Mouse (Mus musculus) hindbrain, embryonic 14.5 days (tissue): ENCODE measurements at regions not wholly inside any gene's neighbourhood (a gene's known extent, or its start where the extent isn't known, plus 50 kb on each side); places are given as distances from the start of the nearest gene placed in this dataset.
"Not testable (repeated sequence)": the region's sequence is repeated elsewhere in the genome, so short reads cannot be mapped to it uniquely, and the experiment has no call there.

ENCODE experiments used
- ATAC-seq: fragments of 200-750 bp; cut with Nextera tagmentation; 2 replicates; pipeline ENCODE4 v1.8.0; 2017; ENCODE audit warnings: moderate number of reproducible peaks, mild to moderate bottlenecking, moderate TSS enrichment, moderate library complexity; ENCODE audit not compliant: low FRiP score
- DNase-seq: peaks from one replicate; pipeline ENCODE4 v3.0.0-alpha.2; 2015; ENCODE audit warnings: low spot score
- H3K27ac ChIP-seq: fragments of 300-500 bp; sonication (generic); 2 replicates; pipeline ENCODE4 v1.5.1; 2014; ENCODE audit warnings: mild to moderate bottlenecking, moderate library complexity
- H3K27me3 ChIP-seq: fragments of 300-500 bp; sonication (generic); 2 replicates; pipeline ENCODE4 v1.6.1; 2014; ENCODE audit warnings: mild to moderate bottlenecking, low read length, mixed read lengths; ENCODE audit not compliant: control insufficient read depth, insufficient read depth
- H3K36me3 ChIP-seq: fragments of 300-500 bp; sonication (generic); replicated peaks from 2 replicates; pipeline ENCODE4 v1.6.1; 2014; ENCODE audit not compliant: control insufficient read depth, insufficient read depth
- H3K4me1 ChIP-seq: fragments of 300-500 bp; sonication (generic); replicated peaks from 2 replicates; pipeline ENCODE4 v1.6.1; 2014; ENCODE audit warnings: antibody characterized with exemption, low read length, mixed read lengths; ENCODE audit not compliant: control insufficient read depth, insufficient read depth
- H3K4me2 ChIP-seq: fragments of 300-500 bp; sonication (generic); replicated peaks from 2 replicates; pipeline ENCODE4 v1.6.1; 2014; ENCODE audit warnings: mild to moderate bottlenecking, moderate library complexity
- H3K4me3 ChIP-seq: fragments of 300-500 bp; sonication (generic); replicated peaks from 2 replicates; pipeline ENCODE4 v1.5.1; 2014; ENCODE audit warnings: mild to moderate bottlenecking, low read length
- H3K9ac ChIP-seq: fragments of 300-500 bp; sonication (generic); 2 replicates; pipeline ENCODE4 v1.6.1; 2014
- H3K9me3 ChIP-seq: fragments of 300-500 bp; sonication (generic); 2 replicates; pipeline ENCODE4 v1.6.1; 2016; ENCODE audit warnings: low read length; ENCODE audit not compliant: control insufficient read depth
- WGBS: fragments of 180-500 bp; shearing (Covaris S2); extraction: QIAGEN DNeasy Blood & Tissue Kit; methylation state at CpG from one replicate; pipeline ENCODE4 v1.1.7; 2014; 5-methylcytosine and 5-hydroxymethylcytosine counted together

DNA sequence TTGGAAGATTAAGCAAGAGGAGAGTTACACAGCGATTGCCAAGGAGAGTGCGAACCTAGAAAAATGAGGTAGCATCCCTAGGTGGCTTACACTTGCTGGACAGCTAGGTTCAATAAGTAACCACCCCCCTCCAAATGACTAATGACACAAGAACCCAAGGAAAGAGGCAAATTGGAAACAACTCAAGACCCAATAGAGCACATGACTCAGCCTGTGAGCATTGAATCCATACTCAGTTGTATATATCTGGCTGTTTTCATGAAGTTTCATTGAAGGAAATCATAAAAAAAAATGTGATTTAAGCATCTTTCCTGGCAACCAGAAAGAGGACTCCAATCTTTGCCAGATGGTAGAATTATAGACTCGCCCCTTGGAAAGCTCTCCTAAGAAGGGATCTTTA is 84.3 kb upstream of the Rmdn2 start:
- 92% methylated on average over 3 of the region's 3 CpGs for WGBS
- no peaks in the 10 kb centered on the region for H3K36me3 ChIP-seq
- H3K4me2 ChIP-seq: no peak overlapping the region
- H3K4me1 ChIP-seq: no peaks in the 10 kb centered on the region
- no peak for DNase-seq
- no peaks in the 10 kb centered on the region for H3K27me3 ChIP-seq
- H3K27ac ChIP-seq: no peak overlapping the region
- H3K9me3 ChIP-seq: no peaks in the 10 kb centered on the region
- H3K9ac ChIP-seq: no peak overlapping the region
- no peak overlapping the region for H3K4me3 ChIP-seq
- no peak for ATAC-seq

DNA sequence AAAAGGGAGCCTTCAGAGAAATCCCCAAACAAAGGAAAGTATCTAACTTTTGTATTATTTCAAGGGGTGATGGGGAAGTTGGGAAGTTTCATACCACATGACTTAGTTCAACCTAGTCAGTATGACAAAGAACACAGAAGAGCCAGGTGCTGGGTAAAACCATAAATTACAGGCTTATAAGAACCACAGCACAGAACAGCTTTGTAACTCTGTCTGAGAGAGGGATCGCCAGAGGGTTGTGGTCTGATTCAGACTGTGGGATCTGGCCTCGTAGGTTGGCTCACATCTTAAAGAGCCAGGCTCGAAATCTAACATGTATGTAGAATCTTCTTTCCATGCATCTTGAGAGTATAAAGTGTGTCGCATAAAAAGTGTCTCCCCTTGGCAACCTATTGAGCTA is 75.1 kb upstream of the Rmdn2 start:
- H3K9ac ChIP-seq: no peak overlapping the region
- H3K4me1 ChIP-seq: no peaks in the 10 kb centered on the region
- no peaks in the 10 kb centered on the region for H3K36me3 ChIP-seq
- ATAC-seq (no peak), DNase-seq (no peak)
- no peak overlapping the region for H3K27ac ChIP-seq
- H3K27me3 ChIP-seq: no peaks in the 10 kb centered on the region
- 77% methylated on average over 4 of the region's 4 CpGs for WGBS
- H3K9me3 ChIP-seq: no peaks in the 10 kb centered on the region
- no peak overlapping the region for H3K4me2 ChIP-seq
- no peak overlapping the region for H3K4me3 ChIP-seq

DNA sequence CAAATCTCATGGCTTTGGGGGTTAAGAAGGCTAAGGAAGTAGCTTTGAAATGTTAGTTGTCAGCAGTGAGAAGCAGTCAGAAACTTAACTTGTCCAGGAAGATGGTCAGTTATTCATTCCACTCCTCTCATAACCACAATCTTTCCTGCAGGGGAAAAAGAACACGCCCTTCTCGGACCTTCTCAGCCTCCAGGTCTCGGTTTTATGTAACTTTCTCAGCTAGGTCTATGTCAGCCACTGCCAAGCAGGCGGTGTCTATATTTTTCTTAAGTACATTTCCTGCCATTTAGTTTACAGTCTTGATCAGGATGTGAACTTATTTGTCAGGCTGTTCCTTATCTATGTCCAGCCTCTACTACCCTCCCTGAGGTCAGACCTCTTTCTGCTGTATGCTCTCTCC is 72.9 kb upstream of the Rmdn2 start:
- Histone ChIP-seq H3K4me3 (no peak overlapping the region), H3K9ac (no peak overlapping the region), H3K9me3 (no peaks in the 10 kb centered on the region), H3K36me3 (no peaks in the 10 kb centered on the region), H3K4me2 (no peak overlapping the region), H3K4me1 (no peaks in the 10 kb centered on the region), H3K27ac (no peak overlapping the region), H3K27me3 (no peaks in the 10 kb centered on the region)
- 89% methylated on average over 4 of the region's 4 CpGs for WGBS
- DNase-seq (no peak), ATAC-seq (no peak)

DNA sequence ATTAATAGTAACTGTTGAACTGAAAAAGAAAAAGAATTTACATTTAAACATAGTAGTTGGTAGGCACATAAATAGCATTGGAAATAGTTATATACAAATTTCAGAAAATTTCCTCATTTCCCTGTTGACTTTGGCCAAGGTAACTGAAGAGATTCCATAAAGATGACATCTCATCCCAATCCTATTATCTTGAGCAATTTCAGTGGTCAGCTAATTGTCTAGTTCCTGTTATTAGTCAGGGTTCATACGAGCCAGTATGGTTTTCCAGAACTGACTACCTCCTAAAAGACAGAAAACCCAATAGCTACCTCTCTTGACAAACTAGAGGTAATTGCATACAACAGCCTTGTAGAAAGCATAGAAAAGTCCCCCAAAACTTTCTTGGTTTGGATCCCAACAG is 71.6 kb upstream of the Rmdn2 start:
- no peaks in the 10 kb centered on the region for H3K27me3 ChIP-seq
- no peaks in the 10 kb centered on the region for H3K4me1 ChIP-seq
- H3K4me2 ChIP-seq: no peak overlapping the region
- no peak overlapping the region for H3K9ac ChIP-seq
- no peak overlapping the region for H3K27ac ChIP-seq
- WGBS: 88% methylated on average over 1 of the region's 1 CpGs
- no peaks in the 10 kb centered on the region for H3K9me3 ChIP-seq
- no peak for DNase-seq
- ATAC-seq: no peak
- H3K4me3 ChIP-seq: no peak overlapping the region
- H3K36me3 ChIP-seq: no peaks in the 10 kb centered on the region

DNA sequence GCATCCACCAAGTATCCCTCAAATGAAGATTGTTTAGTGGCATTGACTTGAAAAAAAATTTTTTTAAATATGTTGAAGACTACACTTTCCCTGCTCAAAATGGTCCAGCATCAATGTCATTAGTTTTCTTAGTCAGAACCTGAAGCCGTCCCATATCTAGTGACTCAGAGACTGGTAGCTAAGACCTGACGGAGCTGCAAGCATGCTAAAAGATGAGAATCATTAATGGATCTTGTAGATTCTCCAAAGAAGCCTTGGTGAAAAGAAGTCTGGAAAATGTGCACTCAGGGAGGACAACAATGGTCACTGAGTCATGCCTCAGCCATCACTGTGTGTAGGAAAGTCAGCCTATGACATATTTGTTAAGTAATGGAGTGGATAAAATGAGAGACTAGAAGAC is 71.2 kb upstream of the Rmdn2 start:
- DNase-seq (no peak), ATAC-seq (no peak)
- Histone ChIP-seq H3K36me3 (no peaks in the 10 kb centered on the region), H3K4me3 (no peak overlapping the region), H3K9ac (no peak overlapping the region), H3K27me3 (no peaks in the 10 kb centered on the region), H3K4me2 (no peak overlapping the region), H3K9me3 (no peaks in the 10 kb centered on the region), H3K4me1 (no peaks in the 10 kb centered on the region), H3K27ac (no peak overlapping the region)
- WGBS: 95% methylated on average over 2 of the region's 2 CpGs

DNA sequence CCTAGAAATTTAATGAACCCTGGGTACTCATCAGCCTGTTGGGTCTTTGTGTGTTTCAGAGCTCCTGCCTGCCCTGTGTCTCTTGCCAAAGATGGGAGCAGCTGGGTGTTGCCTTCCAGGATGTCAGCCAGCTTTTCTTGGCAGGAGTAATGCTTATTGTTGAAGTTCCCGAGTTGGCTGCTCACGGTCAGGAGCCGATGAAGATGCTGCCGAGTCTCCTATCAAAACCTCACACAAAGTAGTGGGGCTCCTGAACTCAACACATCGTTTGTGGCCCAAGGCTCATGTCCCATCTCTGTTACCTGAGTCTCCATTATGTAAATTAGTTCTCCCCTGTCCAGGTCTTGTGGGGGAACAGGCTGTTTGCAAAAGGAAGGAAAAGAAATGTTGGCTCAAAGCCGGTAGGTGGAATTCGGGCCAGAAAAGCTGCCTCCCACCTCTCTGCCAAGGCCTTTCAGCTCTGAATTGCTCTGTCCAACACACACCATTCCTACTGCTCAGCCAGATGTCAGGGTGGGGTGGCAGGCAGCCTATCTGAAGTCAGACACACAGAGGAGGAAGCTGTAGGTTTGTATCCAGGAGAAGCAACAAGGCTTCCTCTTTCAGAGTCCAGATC is 67.6 kb upstream of the Rmdn2 start:
- DNase-seq (peak; percentile 60), ATAC-seq (peak; percentile 66; the same call in 1 of the 2 replicates)
- Histone ChIP-seq H3K4me3 (no peak overlapping the region), H3K9ac (no peak overlapping the region), H3K36me3 (no peaks in the 10 kb centered on the region), H3K27me3 (no peaks in the 10 kb centered on the region), H3K27ac (peak overlapping the region; percentile 64), H3K4me1 (no peaks in the 10 kb centered on the region), H3K4me2 (no peak overlapping the region), H3K9me3 (no peaks in the 10 kb centered on the region)
- WGBS: 71% methylated on average over 7 of the region's 7 CpGs

DNA sequence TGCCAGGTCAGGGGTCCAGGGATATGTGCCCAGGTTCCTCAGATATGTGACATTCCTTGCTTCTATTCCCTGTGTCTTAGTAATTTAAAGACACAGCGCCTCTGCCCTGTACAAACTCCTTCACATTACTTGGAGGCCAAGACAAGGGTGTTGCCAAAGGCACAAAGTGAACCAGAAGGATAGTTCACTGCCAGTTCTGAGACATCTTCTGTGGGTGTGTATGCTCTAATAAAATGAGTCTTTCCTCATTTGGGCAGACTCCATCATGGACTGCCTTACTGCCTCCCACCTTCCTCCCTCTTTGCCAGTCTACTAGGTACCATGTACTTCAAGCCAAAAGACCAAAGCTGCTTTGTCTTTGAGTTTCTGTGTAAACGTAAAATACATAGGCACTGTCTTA is 65.8 kb upstream of the Rmdn2 start:
- WGBS: 92% methylated on average over 2 of the region's 2 CpGs
- Histone ChIP-seq H3K4me3 (no peak overlapping the region), H3K27me3 (no peaks in the 10 kb centered on the region), H3K9me3 (no peaks in the 10 kb centered on the region), H3K4me2 (no peak overlapping the region), H3K36me3 (no peaks in the 10 kb centered on the region), H3K9ac (no peak overlapping the region), H3K27ac (no peak overlapping the region), H3K4me1 (no peaks in the 10 kb centered on the region)
- ATAC-seq (no peak), DNase-seq (no peak)

DNA sequence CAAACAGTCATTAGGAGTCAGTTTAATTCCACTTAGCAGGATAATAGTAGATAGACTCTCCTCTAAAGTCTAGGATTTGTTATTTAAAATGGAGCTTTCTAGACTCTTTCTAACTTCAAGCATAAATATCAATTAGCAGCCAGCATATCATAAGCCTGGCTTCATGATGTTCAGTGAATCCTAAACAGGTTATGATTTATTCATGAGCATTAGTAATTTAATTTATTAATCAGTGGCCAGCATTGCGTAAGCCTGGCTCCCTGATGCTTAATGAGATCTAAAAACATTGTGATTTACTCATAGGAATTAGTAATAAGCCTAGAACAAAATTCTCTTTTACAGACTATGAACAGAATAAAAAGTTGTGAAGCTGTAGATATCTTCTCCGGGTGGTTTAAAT is 64.6 kb upstream of the Rmdn2 start:
- WGBS: 55% methylated on average over 2 of the region's 2 CpGs
- Histone ChIP-seq H3K36me3 (no peaks in the 10 kb centered on the region), H3K9me3 (no peaks in the 10 kb centered on the region), H3K4me1 (no peaks in the 10 kb centered on the region), H3K27ac (no peak overlapping the region), H3K9ac (no peak overlapping the region), H3K4me2 (no peak overlapping the region), H3K4me3 (no peak overlapping the region), H3K27me3 (no peaks in the 10 kb centered on the region)
- DNase-seq (no peak), ATAC-seq (no peak)

DNA sequence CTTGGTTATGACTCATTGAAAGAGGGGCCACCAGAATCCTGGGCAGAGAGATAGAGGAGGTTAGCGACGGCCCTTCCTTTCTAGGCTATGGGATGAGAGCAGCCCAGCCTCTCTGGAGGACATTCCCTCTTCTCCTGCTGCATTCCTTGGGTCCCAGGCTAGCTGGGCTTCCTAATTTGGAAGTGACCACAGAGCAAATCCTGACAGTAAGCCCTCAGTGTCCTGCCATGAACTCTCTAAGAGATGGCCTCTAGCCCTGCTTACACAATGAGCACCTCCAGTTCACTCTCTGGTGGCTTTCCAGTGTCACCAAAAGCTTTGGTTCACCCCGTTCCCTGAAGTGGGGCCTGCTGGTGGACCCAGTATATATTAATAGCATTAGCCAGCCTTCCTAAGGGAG is 64.1 kb upstream of the Rmdn2 start:
- H3K27ac ChIP-seq: no peak overlapping the region
- ATAC-seq (no peak), DNase-seq (no peak)
- H3K9ac ChIP-seq: no peak overlapping the region
- no peaks in the 10 kb centered on the region for H3K4me1 ChIP-seq
- H3K27me3 ChIP-seq: no peaks in the 10 kb centered on the region
- no peaks in the 10 kb centered on the region for H3K36me3 ChIP-seq
- WGBS: 87% methylated on average over 3 of the region's 3 CpGs
- H3K4me3 ChIP-seq: no peak overlapping the region
- H3K9me3 ChIP-seq: no peaks in the 10 kb centered on the region
- no peak overlapping the region for H3K4me2 ChIP-seq

DNA sequence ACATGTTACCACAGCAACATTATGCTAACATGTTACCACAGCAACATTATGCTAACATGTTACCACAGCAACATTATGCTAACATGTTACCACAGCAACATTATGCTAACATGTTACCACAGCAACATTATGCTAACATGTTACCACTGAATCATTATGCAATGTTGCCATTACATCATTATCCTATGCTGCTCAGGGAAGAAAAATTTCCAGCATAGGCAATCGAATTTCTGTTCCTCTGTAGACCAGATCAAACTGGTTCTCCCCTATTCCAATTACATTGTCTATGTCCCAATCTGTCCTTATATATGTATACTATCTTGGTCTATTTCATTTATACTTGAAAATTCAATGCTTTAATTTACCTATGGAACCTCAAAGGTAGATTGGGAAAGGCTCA is 61.3 kb upstream of the Rmdn2 start:
- not testable (repeated sequence) for H3K27ac ChIP-seq, H3K9me3 ChIP-seq, H3K4me2 ChIP-seq, H3K9ac ChIP-seq, H3K36me3 ChIP-seq, DNase-seq, ATAC-seq, H3K27me3 ChIP-seq, H3K4me3 ChIP-seq, H3K4me1 ChIP-seq
- 71% methylated on average over 1 of the region's 1 CpGs for WGBS
